Mouse (Mus musculus): ENCODE measurements at regions not wholly inside any gene's neighbourhood (a gene's known extent, or its start where the extent isn't known, plus 50 kb on each side); places are given as distances from the start of the nearest gene placed in this dataset.

GRCm38 (mm10) chr3:42286471-42286870, 544.1 kb downstream of the D3Ertd751e start:
- no peak for DNase-seq (ENCODE audit: low spot score in 2 of 2)

GRCm38 (mm10) chr3:42312424-42312823, 570.0 kb downstream of the D3Ertd751e start:
- DNase-seq (ENCODE audit: low spot score in 2 of 2), result no peak

- DNase-seq (ENCODE audit: low spot score in 2 of 2), result no peak
Observed at GRCm38 (mm10) chr3:42327708-42328107, 585.3 kb downstream of the D3Ertd751e start.

GRCm38 (mm10) chr3:42342806-42343205, 600.4 kb downstream of the D3Ertd751e start:
- DNase-seq (ENCODE audit: low spot score in 2 of 2), result no peak

- DNase-seq (ENCODE audit: low spot score in 2 of 2), result no peak
Observed at GRCm38 (mm10) chr3:42376785-42377184, 634.4 kb downstream of the D3Ertd751e start.

GRCm38 (mm10) chr3:42382151-42382550, 639.7 kb downstream of the D3Ertd751e start:
- no peak for DNase-seq (ENCODE audit: low spot score in 2 of 2)

- no peak for DNase-seq (ENCODE audit: low spot score in 2 of 2)
Observed at GRCm38 (mm10) chr3:42402716-42403115, 660.3 kb downstream of the D3Ertd751e start.

GRCm38 (mm10) chr3:42408958-42409633, 666.7 kb downstream of the D3Ertd751e start:
- DNase-seq (ENCODE audit: low spot score in 2 of 2), result no peak

- no peak for DNase-seq (ENCODE audit: low spot score in 2 of 2)
Observed at GRCm38 (mm10) chr3:42427363-42427762, 685.0 kb downstream of the D3Ertd751e start.

GRCm38 (mm10) chr3:42449575-42449974, 707.2 kb downstream of the D3Ertd751e start:
- DNase-seq (ENCODE audit: low spot score in 2 of 2), result no peak

GRCm38 (mm10) chr3:42464353-42464752, 721.9 kb downstream of the D3Ertd751e start:
- no peak for DNase-seq (ENCODE audit: low spot score in 2 of 2)

- DNase-seq (ENCODE audit: low spot score in 2 of 2), result no peak
Observed at GRCm38 (mm10) chr3:42467125-42467524, 724.7 kb downstream of the D3Ertd751e start.

GRCm38 (mm10) chr3:42514922-42515593, 772.6 kb downstream of the D3Ertd751e start:
- no peak for DNase-seq (ENCODE audit: low spot score in 2 of 2)

GRCm38 (mm10) chr3:42516286-42516685, 773.9 kb downstream of the D3Ertd751e start:
- DNase-seq (ENCODE audit: low spot score in 2 of 2), result no peak

GRCm38 (mm10) chr3:42531397-42531796, 789.0 kb downstream of the D3Ertd751e start:
- peak in 1 of 2 experiments; percentile 31 for DNase-seq (ENCODE audit: low spot score in 2 of 2)

- no peak for DNase-seq (ENCODE audit: low spot score in 2 of 2)
Observed at GRCm38 (mm10) chr3:42566731-42567130, 824.3 kb downstream of the D3Ertd751e start.

- DNase-seq (ENCODE audit: low spot score in 2 of 2), result no peak
Observed at GRCm38 (mm10) chr3:42570364-42571024, 828.1 kb downstream of the D3Ertd751e start.

GRCm38 (mm10) chr3:42571877-42572459, 829.6 kb downstream of the D3Ertd751e start:
- no peak for DNase-seq (ENCODE audit: low spot score in 2 of 2)

- DNase-seq (ENCODE audit: low spot score in 2 of 2), result no peak
Observed at GRCm38 (mm10) chr3:42573155-42573554, 830.7 kb downstream of the D3Ertd751e start.

- DNase-seq (ENCODE audit: low spot score in 2 of 2), result no peak
Observed at GRCm38 (mm10) chr3:42582311-42582710, 839.9 kb downstream of the D3Ertd751e start.

GRCm38 (mm10) chr3:42587296-42587932, 845.0 kb downstream of the D3Ertd751e start:
- no peak for DNase-seq (ENCODE audit: low spot score in 2 of 2)

- no peak for DNase-seq (ENCODE audit: low spot score in 2 of 2)
Observed at GRCm38 (mm10) chr3:42589516-42589915, 847.1 kb downstream of the D3Ertd751e start.
